Mouse (Mus musculus): ENCODE data around the gene Ano5. TPM values are rescaled to one million over a fixed set of nuclear protein-coding genes. Genes with fewer than 3 reads are reported as not detected.

Ano5 gene
- polyA plus RNA-seq, 1 experiment, result 1.4 TPM

DNA sequence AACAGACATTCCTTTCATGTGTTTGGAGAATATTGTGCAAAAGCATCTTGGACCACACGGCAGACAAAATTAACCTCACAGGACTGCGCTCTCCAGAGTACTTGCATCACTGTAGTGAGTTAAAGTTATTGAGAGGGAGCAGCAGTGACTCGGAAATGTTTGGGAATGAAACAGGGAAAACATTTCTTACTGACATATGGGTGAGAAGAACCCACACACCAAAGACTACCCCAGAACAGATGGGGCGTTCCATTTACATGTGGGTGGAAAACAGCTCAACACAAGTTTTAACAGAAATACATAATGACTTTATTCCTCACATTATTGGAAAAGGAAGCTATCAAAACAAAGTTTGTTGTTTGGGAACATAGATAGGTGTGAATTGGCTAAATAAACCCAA is 89.2 kb downstream of the Ano5 start:
- Histone ChIP-seq H3K4me1 (ENCODE audit: control insufficient read depth, insufficient read depth, low read length) (no peaks in the 10 kb centered on the region), H3K9ac (ENCODE audit: low read depth, poor library complexity, severe bottlenecking) (no peak overlapping the region), H3K27me3 (ENCODE audit: control insufficient read depth, insufficient read depth, low read length, poor library complexity, severe bottlenecking) (no peaks in the 10 kb centered on the region), H3K36me3 (ENCODE audit: control insufficient read depth, insufficient read depth, low read length, poor library complexity, severe bottlenecking) (no peaks in the 10 kb centered on the region), H3K9me3 (replicated peaks; ENCODE audit: control insufficient read depth, insufficient read depth, low read length, poor library complexity, severe bottlenecking) (no peaks in the 10 kb centered on the region), H3K27ac (ENCODE audit: insufficient read depth, low read length) (no peak overlapping the region), H3K4me3 (ENCODE audit: low read depth, low read length) (no peak overlapping the region)
- TF ChIP-seq POLR2A (IDR thresholded peaks at IDR 0.05; ENCODE audit: insufficient read depth, low read length), result no peak
- TF ChIP-seq CTCF (IDR thresholded peaks at IDR 0.05; ENCODE audit: low read depth, low read length), result no peak

DNA sequence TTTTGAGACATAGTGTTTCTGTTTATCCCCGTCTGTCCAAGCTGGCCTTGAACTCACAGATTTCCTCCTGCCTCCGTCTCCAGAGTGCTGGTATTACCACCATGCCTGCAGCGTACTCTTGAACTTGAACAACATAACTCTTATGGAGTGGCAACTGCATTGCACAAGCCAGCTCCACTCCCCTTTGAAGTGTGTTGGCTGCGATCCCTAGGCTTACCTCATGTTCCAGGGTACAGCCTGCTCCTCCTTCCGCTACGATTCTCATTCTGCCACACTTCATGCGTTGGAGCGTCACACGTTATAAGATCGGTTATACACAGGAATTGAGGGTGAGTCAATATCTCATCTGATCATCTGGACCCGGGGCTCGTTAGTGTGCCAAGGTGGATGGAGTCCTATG is 92.9 kb downstream of the Ano5 start:
- TF ChIP-seq POLR2A (IDR thresholded peaks at IDR 0.05; ENCODE audit: insufficient read depth, low read length) (no peak), EP300 (IDR thresholded peaks at IDR 0.05; ENCODE audit: insufficient read depth, low read depth, low read length) (no peak), CTCF (IDR thresholded peaks at IDR 0.05; ENCODE audit: low read depth, low read length) (no peak)
- Histone ChIP-seq H3K27me3 (ENCODE audit: control insufficient read depth, insufficient read depth, low read length, poor library complexity, severe bottlenecking) (no peaks in the 10 kb centered on the region), H3K4me1 (ENCODE audit: control insufficient read depth, insufficient read depth, low read length) (no peaks in the 10 kb centered on the region), H3K9ac (ENCODE audit: low read depth, poor library complexity, severe bottlenecking) (no peak overlapping the region), H3K36me3 (ENCODE audit: control insufficient read depth, insufficient read depth, low read length, poor library complexity, severe bottlenecking) (no peaks in the 10 kb centered on the region), H3K4me3 (ENCODE audit: low read depth, low read length) (no peak overlapping the region), H3K27ac (ENCODE audit: insufficient read depth, low read length) (no peak overlapping the region), H3K9me3 (replicated peaks; ENCODE audit: control insufficient read depth, insufficient read depth, low read length, poor library complexity, severe bottlenecking) (no peaks in the 10 kb centered on the region)

DNA sequence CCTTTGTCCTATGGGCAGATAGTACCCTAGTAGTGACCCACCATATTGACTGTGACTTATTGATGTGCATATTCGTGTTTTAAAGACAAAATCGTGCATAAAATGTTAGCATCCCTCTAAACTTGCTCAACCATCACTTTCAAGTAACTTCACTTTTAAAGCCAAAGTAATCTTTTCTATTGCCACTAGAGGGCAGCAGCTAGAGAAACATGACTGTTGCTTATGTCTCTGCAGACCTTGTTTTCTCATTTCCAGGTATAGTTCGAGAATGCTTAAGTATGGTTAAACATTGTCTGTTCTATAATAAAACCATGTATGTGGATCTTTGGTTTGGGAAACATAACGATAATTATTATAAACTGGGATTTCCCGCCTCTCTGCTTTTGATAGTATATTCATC is 103.6 kb downstream of the Ano5 start:
- no peaks in the 10 kb centered on the region for H3K4me1 ChIP-seq (ENCODE audit: control insufficient read depth, insufficient read depth, low read length)
- no peaks in the 10 kb centered on the region for H3K9me3 ChIP-seq (replicated peaks; ENCODE audit: control insufficient read depth, insufficient read depth, low read length, poor library complexity, severe bottlenecking)
- H3K36me3 ChIP-seq (ENCODE audit: control insufficient read depth, insufficient read depth, low read length, poor library complexity, severe bottlenecking), result no peaks in the 10 kb centered on the region
- H3K27me3 ChIP-seq (ENCODE audit: control insufficient read depth, insufficient read depth, low read length, poor library complexity, severe bottlenecking), result no peaks in the 10 kb centered on the region
- H3K9ac ChIP-seq (ENCODE audit: low read depth, poor library complexity, severe bottlenecking), result no peak overlapping the region
- TF ChIP-seq POLR2A (IDR thresholded peaks at IDR 0.05; ENCODE audit: insufficient read depth, low read length) (no peak), EP300 (IDR thresholded peaks at IDR 0.05; ENCODE audit: insufficient read depth, low read depth, low read length) (no peak), CTCF (IDR thresholded peaks at IDR 0.05; ENCODE audit: low read depth, low read length) (no peak)
- no peak overlapping the region for H3K4me3 ChIP-seq (ENCODE audit: low read depth, low read length)
- no peak overlapping the region for H3K27ac ChIP-seq (ENCODE audit: insufficient read depth, low read length)

DNA sequence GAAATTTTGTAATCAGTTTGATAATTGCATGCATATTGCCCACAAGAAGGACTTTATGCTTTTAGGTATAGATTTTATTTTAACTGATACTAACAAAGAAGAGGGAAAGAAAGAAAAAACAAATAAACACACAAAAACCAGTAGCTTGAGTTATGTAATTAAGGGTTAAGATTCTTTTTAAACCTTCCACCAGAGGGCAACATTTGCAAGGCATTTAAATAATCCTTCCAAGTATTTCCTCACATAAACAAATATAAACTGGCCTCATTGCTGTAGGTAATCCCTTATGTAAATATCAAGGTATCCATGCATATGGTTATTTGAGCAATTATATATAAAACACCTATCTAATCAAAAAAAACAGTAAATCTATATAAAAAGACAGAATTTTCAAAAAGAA is 107.1 kb downstream of the Ano5 start:
- H3K4me3 ChIP-seq (ENCODE audit: low read depth, low read length), result no peak overlapping the region
- H3K36me3 ChIP-seq (ENCODE audit: control insufficient read depth, insufficient read depth, low read length, poor library complexity, severe bottlenecking), result no peaks in the 10 kb centered on the region
- no peak overlapping the region for H3K9ac ChIP-seq (ENCODE audit: low read depth, poor library complexity, severe bottlenecking)
- no peaks in the 10 kb centered on the region for H3K4me1 ChIP-seq (ENCODE audit: control insufficient read depth, insufficient read depth, low read length)
- no peak overlapping the region for H3K27ac ChIP-seq (ENCODE audit: insufficient read depth, low read length)
- H3K9me3 ChIP-seq (replicated peaks; ENCODE audit: control insufficient read depth, insufficient read depth, low read length, poor library complexity, severe bottlenecking), result no peaks in the 10 kb centered on the region
- no peak for TF ChIP-seq CTCF (IDR thresholded peaks at IDR 0.05; ENCODE audit: low read depth, low read length)
- no peak for TF ChIP-seq EP300 (IDR thresholded peaks at IDR 0.05; ENCODE audit: insufficient read depth, low read depth, low read length)
- TF ChIP-seq POLR2A (IDR thresholded peaks at IDR 0.05; ENCODE audit: insufficient read depth, low read length), result no peak
- no peaks in the 10 kb centered on the region; the same call in 1 of the 2 replicates for H3K27me3 ChIP-seq (ENCODE audit: control insufficient read depth, insufficient read depth, low read length, poor library complexity, severe bottlenecking)

DNA sequence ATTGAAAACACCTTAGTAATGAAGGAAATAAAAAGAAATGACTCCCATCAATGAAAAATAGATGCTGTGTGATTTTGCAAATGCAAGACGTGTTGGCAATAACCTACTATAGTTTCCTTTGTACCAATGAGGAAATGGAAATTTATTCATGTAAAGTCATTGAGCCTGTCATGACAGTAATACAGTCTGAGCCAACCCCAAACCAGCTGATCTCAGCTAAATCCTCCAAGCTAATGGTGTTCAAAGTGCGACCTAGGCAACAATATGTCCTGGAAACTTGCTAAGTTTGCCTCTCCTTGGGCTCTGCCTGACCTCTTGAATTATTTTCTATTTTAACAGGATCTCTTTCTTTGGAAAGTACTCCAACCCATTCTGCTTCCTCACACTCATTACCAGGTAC is 107.6 kb downstream of the Ano5 start:
- no peak for TF ChIP-seq EP300 (IDR thresholded peaks at IDR 0.05; ENCODE audit: insufficient read depth, low read depth, low read length)
- no peak for TF ChIP-seq CTCF (IDR thresholded peaks at IDR 0.05; ENCODE audit: low read depth, low read length)
- TF ChIP-seq POLR2A (IDR thresholded peaks at IDR 0.05; ENCODE audit: insufficient read depth, low read length), result no peak
- H3K27ac ChIP-seq (ENCODE audit: insufficient read depth, low read length), result no peak overlapping the region
- no peak overlapping the region for H3K4me3 ChIP-seq (ENCODE audit: low read depth, low read length)
- no peaks in the 10 kb centered on the region for H3K36me3 ChIP-seq (ENCODE audit: control insufficient read depth, insufficient read depth, low read length, poor library complexity, severe bottlenecking)
- H3K9ac ChIP-seq (ENCODE audit: low read depth, poor library complexity, severe bottlenecking), result no peak overlapping the region
- H3K9me3 ChIP-seq (replicated peaks; ENCODE audit: control insufficient read depth, insufficient read depth, low read length, poor library complexity, severe bottlenecking), result no peaks in the 10 kb centered on the region
- no peaks in the 10 kb centered on the region for H3K4me1 ChIP-seq (ENCODE audit: control insufficient read depth, insufficient read depth, low read length)
- H3K27me3 ChIP-seq (ENCODE audit: control insufficient read depth, insufficient read depth, low read length, poor library complexity, severe bottlenecking), result peaks cover under 1% of the 10 kb centered on the region; the same call in 1 of the 2 replicates

DNA sequence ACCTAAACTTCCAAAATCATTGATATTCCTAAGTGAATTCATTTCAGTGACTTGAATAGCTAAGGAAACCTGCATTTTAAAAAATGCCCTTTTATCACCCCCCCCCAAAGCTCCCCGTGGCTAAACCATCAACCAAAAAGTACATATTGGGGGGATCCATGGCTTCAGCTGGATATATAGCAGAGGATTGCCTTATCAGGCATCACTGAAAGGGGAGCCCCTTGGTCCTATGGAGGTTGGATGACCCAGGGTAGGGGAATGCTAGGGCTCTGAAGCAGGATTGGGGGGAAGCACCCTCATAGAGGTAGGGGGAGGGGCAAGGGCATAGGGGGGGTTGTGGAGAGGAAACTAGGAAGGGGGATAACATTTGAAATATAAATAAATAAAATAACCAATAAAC is 109.1 kb downstream of the Ano5 start:
- Histone ChIP-seq H3K36me3 (ENCODE audit: control insufficient read depth, insufficient read depth, low read length, poor library complexity, severe bottlenecking) (no peaks in the 10 kb centered on the region), H3K4me1 (ENCODE audit: control insufficient read depth, insufficient read depth, low read length) (no peaks in the 10 kb centered on the region), H3K9me3 (replicated peaks; ENCODE audit: control insufficient read depth, insufficient read depth, low read length, poor library complexity, severe bottlenecking) (no peaks in the 10 kb centered on the region), H3K9ac (ENCODE audit: low read depth, poor library complexity, severe bottlenecking) (no peak overlapping the region), H3K27me3 (ENCODE audit: control insufficient read depth, insufficient read depth, low read length, poor library complexity, severe bottlenecking) (peaks cover 3% of the 10 kb centered on the region), H3K27ac (ENCODE audit: insufficient read depth, low read length) (no peak overlapping the region), H3K4me3 (ENCODE audit: low read depth, low read length) (no peak overlapping the region)
- TF ChIP-seq EP300 (IDR thresholded peaks at IDR 0.05; ENCODE audit: insufficient read depth, low read depth, low read length), result no peak
- no peak for TF ChIP-seq POLR2A (IDR thresholded peaks at IDR 0.05; ENCODE audit: insufficient read depth, low read length)
- no peak for TF ChIP-seq CTCF (IDR thresholded peaks at IDR 0.05; ENCODE audit: low read depth, low read length)

Data from ES-Bruce4 (cell line).